Mouse (Mus musculus): Measurements from ENCODE around the gene Gimap1.

Gene Gimap1

GRCm38 (mm10) chr6:48738961-48739779, at the start of gene Gimap1:
Gimap1 (plus strand) TSS chr6:48739054.
- no peak for DNase-seq (ENCODE audit: low spot score in 2 of 2)

GRCm38 (mm10) chr6:48689320-48689719, 49.5 kb upstream of the Gimap1 start:
- no peak for DNase-seq (ENCODE audit: low spot score in 2 of 2)

GRCm38 (mm10) chr6:48692962-48693361, 45.9 kb upstream of the Gimap1 start:
- no peak for DNase-seq (ENCODE audit: low spot score in 2 of 2)

- DNase-seq (ENCODE audit: low spot score in 2 of 2) = no peak
These were observed 41.9 kb upstream of the Gimap1 start for GRCm38 (mm10) chr6:48696830-48697554.

GRCm38 (mm10) chr6:48697555-48697930, 41.3 kb upstream of the Gimap1 start:
- no peak for DNase-seq (ENCODE audit: low spot score in 2 of 2)

GRCm38 (mm10) chr6:48698066-48698856, 40.6 kb upstream of the Gimap1 start:
- DNase-seq (ENCODE audit: low spot score in 2 of 2) = no peak

GRCm38 (mm10) chr6:48698888-48699287, 40.0 kb upstream of the Gimap1 start:
- no peak for DNase-seq (ENCODE audit: low spot score in 2 of 2)

- DNase-seq (ENCODE audit: low spot score in 2 of 2) = no peak
These were observed 38.4 kb upstream of the Gimap1 start for GRCm38 (mm10) chr6:48700251-48701075.

GRCm38 (mm10) chr6:48702146-48702545, 36.7 kb upstream of the Gimap1 start:
- DNase-seq (ENCODE audit: low spot score in 2 of 2) = no peak

GRCm38 (mm10) chr6:48702601-48703000, 36.3 kb upstream of the Gimap1 start:
- no peak for DNase-seq (ENCODE audit: low spot score in 2 of 2)

- DNase-seq (ENCODE audit: low spot score in 2 of 2) = no peak
These were observed 34.7 kb upstream of the Gimap1 start for GRCm38 (mm10) chr6:48704146-48704545.

- DNase-seq (ENCODE audit: low spot score in 2 of 2) = no peak
These were observed 32.7 kb upstream of the Gimap1 start for GRCm38 (mm10) chr6:48706130-48706529.

GRCm38 (mm10) chr6:48718455-48718854, 20.4 kb upstream of the Gimap1 start, which contains the start of the genes Gm28053 and Gimap7:
Gm28053 (plus strand) TSS chr6:48718607.
Gimap7 (plus strand) TSS chr6:48718621.
- no peak for DNase-seq (ENCODE audit: low spot score in 2 of 2)

GRCm38 (mm10) chr6:48720326-48720725, 18.5 kb upstream of the Gimap1 start:
- DNase-seq (ENCODE audit: low spot score in 2 of 2) = no peak

- DNase-seq (ENCODE audit: low spot score in 2 of 2) = no peak
These were observed 15.4 kb upstream of the Gimap1 start for GRCm38 (mm10) chr6:48723468-48723867.

GRCm38 (mm10) chr6:48725476-48725875, 13.4 kb upstream of the Gimap1 start:
- no peak for DNase-seq (ENCODE audit: low spot score in 2 of 2)

GRCm38 (mm10) chr6:48727761-48728160, 11.1 kb upstream of the Gimap1 start:
- no peak for DNase-seq (ENCODE audit: low spot score in 2 of 2)

- DNase-seq (ENCODE audit: low spot score in 2 of 2) = no peak
These were observed 6.0 kb upstream of the Gimap1 start for GRCm38 (mm10) chr6:48732864-48733304.

GRCm38 (mm10) chr6:48733660-48734059, 5.2 kb upstream of the Gimap1 start:
- no peak for DNase-seq (ENCODE audit: low spot score in 2 of 2)

- no peak for DNase-seq (ENCODE audit: low spot score in 2 of 2)
These were observed 1.8 kb upstream of the Gimap1 start for GRCm38 (mm10) chr6:48737053-48737452.

- no peak for DNase-seq (ENCODE audit: low spot score in 2 of 2)
These were observed 1.2 kb upstream of the Gimap1 start for GRCm38 (mm10) chr6:48737688-48738087.
